Mouse (Mus musculus) ES-Bruce4 (cell line): ENCODE results near the gene Lnx2.
A peak's percentile ranks its signal among the peaks of the same experiment; 100 is the strongest.

ENCODE experiments used
- CTCF ChIP-seq: IDR thresholded peaks from one replicate; pipeline ENCODE4 v1.8.1; 2011; ENCODE audit warnings: low read depth, low read length
- EP300 ChIP-seq: IDR thresholded peaks from 2 replicates; pipeline ENCODE4 v1.6.1; 2011; ENCODE audit warnings: low read depth, low read length; ENCODE audit not compliant: insufficient read depth
- POLR2A ChIP-seq: IDR thresholded peaks from one replicate; pipeline ENCODE4 v1.8.1; 2011; ENCODE audit warnings: low read length; ENCODE audit not compliant: insufficient read depth

- TF ChIP-seq EP300 = no peak
- no peak for TF ChIP-seq POLR2A
- peak; percentile 48 for TF ChIP-seq CTCF
Observed at GRCm38 (mm10) chr5:147115631-147116030, 39.2 kb upstream of the Lnx2 start.
